10 mouse cellular contexts compared by ENCODE assay signal in genomic region chr6:115959151-115959691, GRCm38 (mm10). TPM values are rescaled to one million over a fixed set of nuclear protein-coding genes. Genes with fewer than 3 reads are reported as not detected.
DNase-seq lines count a peak whose midpoint lies in the region; ATAC-seq and TF ChIP-seq lines count a peak whose summit lies in the region.
"Had no signal": no experiment of that assay in that cellular context is flagged by ENCODE, and none has a peak within 500 bp of the region (broad histone marks: within the 10 kb centered on the region; RNA-seq: fewer than 3 reads in every experiment).

No protein-coding gene starts in this region.

- 58% methylated on average over 7 of the region's 7 CpGs for WGBS in limb, embryonic 15.5 days
- 69% methylated on average over 7 of the region's 7 CpGs for WGBS in liver, embryonic 12.5 days (ENCODE audit: insufficient replicate concordance)

- no peak overlapping the region for H3K9ac ChIP-seq in limb, embryonic 15.5 days
- no peak overlapping the region for H3K9ac ChIP-seq in liver, embryonic 12.5 days

- H3K36me3 ChIP-seq in limb, embryonic 15.5 days: peaks cover 14% of the 10 kb centered on the region
- peaks cover 20% of the 10 kb centered on the region for H3K36me3 ChIP-seq in liver, embryonic 12.5 days

- POLR2A ChIA-PET in Patski (lab: Charles Lee): interaction anchor here (0.6 kb wide), 1 partner anchor 121 kb away, joined by 3 read pairs; no protein-coding TSS in a partner anchor

- no peak for DNase-seq in Patski (ENCODE audit: low read depth, low spot score)
- DNase-seq in cerebellum, adult 18-20 months: peak; percentile 64 to 72
- peak; percentile 95 for DNase-seq in heart, adult 9 months (ENCODE audit: low spot score in 2 of 2)
- peak; percentile 47 for DNase-seq in urinary bladder, postnatal 25 days (ENCODE audit: low spot score)
- DNase-seq in thymus, postnatal 36 days: no peak

- ATAC-seq in Patski: peak; percentile 32
- ATAC-seq in limb, embryonic 15.5 days (ENCODE audit: insufficient number of reproducible peaks, low FRiP score, low TSS enrichment, low read depth): no peak
- ATAC-seq in liver, embryonic 12.5 days: no peak
- no peak for ATAC-seq in erythroid progenitor cell, adult 5-6 weeks (replicated peaks; ENCODE audit: low FRiP score, poor library complexity, severe bottlenecking)

- in situ Hi-C loops in Patski (cut with MboI; ENCODE audit: low pct_unique_long_range_greater_than_20kb): no loop called here

- no peak for TF ChIP-seq CTCF in Patski (IDR thresholded peaks at IDR 0.05)

- no peak overlapping the region for H3K4me3 ChIP-seq in limb, embryonic 15.5 days
- H3K4me3 ChIP-seq in liver, embryonic 12.5 days: no peak overlapping the region

- H3K4me1 ChIP-seq in limb, embryonic 15.5 days: peaks cover 69% of the 10 kb centered on the region
- peaks cover 21% of the 10 kb centered on the region; the same call in 1 of the 2 replicates for H3K4me1 ChIP-seq in liver, embryonic 12.5 days

- H3K27ac ChIP-seq in limb, embryonic 15.5 days: peak overlapping the region; percentile 50
- no peak overlapping the region for H3K27ac ChIP-seq in liver, embryonic 12.5 days

- H3K4me2 ChIP-seq in limb, embryonic 15.5 days: no peak overlapping the region
- no peak overlapping the region for H3K4me2 ChIP-seq in liver, embryonic 12.5 days

- H3K27me3 ChIP-seq in Patski: no peaks in the 10 kb centered on the region
- no peaks in the 10 kb centered on the region for H3K27me3 ChIP-seq in limb, embryonic 15.5 days
- peaks cover 6% of the 10 kb centered on the region for H3K27me3 ChIP-seq in liver, embryonic 12.5 days (replicated peaks)

- H3K9me3 ChIP-seq in limb, embryonic 15.5 days: no peaks in the 10 kb centered on the region
- H3K9me3 ChIP-seq in liver, embryonic 12.5 days (replicated peaks): no peaks in the 10 kb centered on the region

- CTCF ChIA-PET in Patski (lab: Charles Lee): no interaction called here

RNA-seq across cellular contexts. Expression of gene H1foo, which starts 14.5 kb away (rescaled TPM):
- not detected for polyA plus RNA-seq in Patski (2021)
- polyA plus RNA-seq in limb, embryonic 15.5 days (2015; fragmentation: Nextera tagmentation; extraction: Ambion mirVana): not detected in 2 replicates
- polyA plus RNA-seq in liver, embryonic 12.5 days (2016; fragmentation: Nextera tagmentation; extraction: Ambion mirVana): not detected in 2 replicates
- total RNA-seq in erythroid progenitor cell, adult 5-6 weeks (2015; ENCODE audit: low replicate concordance): not detected in 2 replicates
- total RNA-seq in erythroid progenitor cell, adult 5-6 weeks (2017; ENCODE audit: low replicate concordance): not detected in 2 replicates
- total RNA-seq: neutrophil, adult 5-6 weeks had no signal
- polyA plus RNA-seq: intestine, embryonic 14.5 days had no signal

RNA-seq across cellular contexts. Expression of gene Rho, which starts 27.7 kb away (rescaled TPM):
- 0.12 TPM for polyA plus RNA-seq in Patski (2021)
- polyA plus RNA-seq in limb, embryonic 15.5 days (2015; fragmentation: Nextera tagmentation; extraction: Ambion mirVana): 0.12 and 0.16 TPM in 2 replicates
- not detected in 2 replicates for polyA plus RNA-seq in liver, embryonic 12.5 days (2016; fragmentation: Nextera tagmentation; extraction: Ambion mirVana)
- not detected in 2 replicates for total RNA-seq in erythroid progenitor cell, adult 5-6 weeks (2015; ENCODE audit: low replicate concordance)
- total RNA-seq in erythroid progenitor cell, adult 5-6 weeks (2017; ENCODE audit: low replicate concordance): not detected in 2 replicates
- polyA plus RNA-seq: intestine, embryonic 14.5 days had no signal

RNA-seq across cellular contexts. Expression of gene Plxnd1, which starts 35.6 kb away (rescaled TPM):
- 79.9 TPM for polyA plus RNA-seq in Patski (2021)
- polyA plus RNA-seq in limb, embryonic 15.5 days (2015; fragmentation: Nextera tagmentation; extraction: Ambion mirVana): 31.7 and 32.2 TPM in 2 replicates
- 16.2 TPM in 2 replicates for polyA plus RNA-seq in liver, embryonic 12.5 days (2016; fragmentation: Nextera tagmentation; extraction: Ambion mirVana)
- total RNA-seq in erythroid progenitor cell, adult 5-6 weeks (2015; ENCODE audit: low replicate concordance): 9.6 and 22.3 TPM in 2 replicates
- 2.0 and 2.3 TPM in 2 replicates for total RNA-seq in erythroid progenitor cell, adult 5-6 weeks (2017; ENCODE audit: low replicate concordance)

Comparison
In these comparisons a context has a peak if more than half of its experiments do, and no peak if none do; other contexts are left out.
1. DNase-seq: peak in cerebellum, adult 18-20 months (2 of 2), heart, adult 9 months (2 of 2) and urinary bladder, postnatal 25 days (single experiment); none in Patski (single experiment) and thymus, postnatal 36 days (0 of 2).